Mouse (Mus musculus): ENCODE data around the gene Gm20388.

DNA sequence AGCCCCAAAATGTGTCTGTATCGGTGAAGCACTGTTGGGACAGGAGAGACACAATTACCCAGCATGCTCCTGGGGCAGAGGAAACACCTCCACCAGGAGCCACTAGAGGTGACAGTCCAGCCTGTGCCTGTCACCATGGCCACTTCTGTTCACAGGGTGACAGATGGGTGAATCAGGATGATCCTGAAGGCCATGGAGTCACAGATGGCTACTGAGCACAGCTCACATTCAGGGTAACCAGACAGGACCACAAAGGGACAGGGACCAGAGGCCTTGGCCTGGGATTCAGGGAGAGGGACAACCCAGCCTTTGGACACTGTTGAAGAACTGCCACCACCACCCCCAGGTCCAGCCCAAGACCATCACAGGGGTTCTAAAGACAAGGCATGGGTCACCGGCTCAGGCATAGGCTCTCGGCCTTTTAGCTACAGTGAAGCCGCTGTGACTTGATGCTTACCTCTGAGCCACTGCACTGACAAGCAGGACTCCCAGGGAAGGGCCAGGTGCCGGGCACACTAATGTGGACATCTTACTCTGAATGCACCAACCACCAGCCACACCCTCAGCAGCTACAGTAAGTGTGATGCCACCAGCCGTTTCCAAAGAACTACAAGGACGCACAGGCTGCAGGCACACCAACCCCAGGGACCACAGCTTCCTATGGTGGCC, 1649.9 kb downstream of the Gm20388 start:
- no peak for TF ChIP-seq CTCF (IDR thresholded peaks at IDR 0.05; ENCODE audit: low read depth)
- no peak for TF ChIP-seq EP300 (optimal IDR thresholded peaks at IDR 0.05)
